Mouse (Mus musculus) heart, embryonic 11.5 days (tissue): ENCODE results near the gene Acss2. TPM values are rescaled to one million over a fixed set of nuclear protein-coding genes. Genes with fewer than 3 reads are reported as not detected.

ENCODE experiments used
- ATAC-seq: fragments of 200-750 bp; cut with Nextera tagmentation; replicated peaks from 2 replicates; pipeline ENCODE4 v1.8.0; 2017; ENCODE audit warnings: moderate library complexity; ENCODE audit not compliant: insufficient number of reproducible peaks, low FRiP score, low TSS enrichment
- H3K27ac ChIP-seq: fragments of 300-500 bp; sonication (generic); 2 replicates; pipeline ENCODE4 v1.5.1; 2014; ENCODE audit warnings: mild to moderate bottlenecking, low read depth, low read length
- H3K27me3 ChIP-seq: fragments of 300-500 bp; sonication (generic); 2 replicates; pipeline ENCODE4 v1.6.1; 2014; ENCODE audit warnings: mild to moderate bottlenecking, low read length, mixed read lengths; ENCODE audit not compliant: control insufficient read depth, insufficient read depth
- H3K36me3 ChIP-seq: fragments of 300-500 bp; sonication (generic); 2 replicates; pipeline ENCODE4 v1.6.1; 2014; ENCODE audit warnings: mild to moderate bottlenecking, low read length, moderate library complexity, mixed read lengths; ENCODE audit not compliant: control insufficient read depth, insufficient read depth
- H3K4me1 ChIP-seq: fragments of 300-500 bp; sonication (generic); 2 replicates; pipeline ENCODE4 v1.6.1; 2014; ENCODE audit warnings: low read length; ENCODE audit not compliant: control insufficient read depth, insufficient read depth
- H3K4me2 ChIP-seq: fragments of 300-500 bp; sonication (generic); 2 replicates; pipeline ENCODE4 v1.6.1; 2014; ENCODE audit warnings: mild to moderate bottlenecking, moderate library complexity
- H3K4me3 ChIP-seq: fragments of 300-500 bp; sonication (generic); 2 replicates; pipeline ENCODE4 v1.5.1; 2014; ENCODE audit warnings: low read depth, low read length
- H3K9ac ChIP-seq: fragments of 300-500 bp; sonication (generic); 2 replicates; pipeline ENCODE4 v1.6.1; 2014; ENCODE audit warnings: mild to moderate bottlenecking, low read depth, low read length, moderate library complexity
- H3K9me3 ChIP-seq: fragments of 300-500 bp; sonication (generic); replicated peaks from 2 replicates; pipeline ENCODE4 v1.6.1; 2016; ENCODE audit warnings: low read length; ENCODE audit not compliant: control insufficient read depth
- WGBS: fragments of 180-500 bp; shearing (Covaris S2); extraction: QIAGEN DNeasy Blood & Tissue Kit; methylation state at CpG from one replicate; pipeline ENCODE4 v1.1.7; 2014; ENCODE audit not compliant: insufficient replicate concordance; 5-methylcytosine and 5-hydroxymethylcytosine counted together
- polyA plus RNA-seq: library from polyadenylated mRNA; unstranded; fragments of >200 nt; fragmentation: Nextera tagmentation; extraction: Ambion mirVana; gene quantifications from 2 replicates; pipeline ENCODE4 v1.2.1, GENCODE M21; 2014

The Acss2 gene
- polyA plus RNA-seq, 1 experiment from 2014 or later: 11.5 TPM

GRCm38 (mm10) chr2:155574700-155575099 lies 57.0 kb downstream of the Acss2 start:
- no peak overlapping the region for H3K9ac ChIP-seq
- H3K4me1 ChIP-seq: no peaks in the 10 kb centered on the region
- no peak overlapping the region for H3K4me2 ChIP-seq
- no peak overlapping the region for H3K4me3 ChIP-seq
- no peak overlapping the region for H3K27ac ChIP-seq
- no peaks in the 10 kb centered on the region for H3K27me3 ChIP-seq
- H3K36me3 ChIP-seq: 0 out of 2 replicates have a peak, but pooled peaks cover 2% of the 10 kb centered on the region
- no peak for ATAC-seq
- H3K9me3 ChIP-seq: no peaks in the 10 kb centered on the region
- WGBS: 86% methylated on average over 4 of the region's 4 CpGs

- Histone ChIP-seq H3K27me3 (no peaks in the 10 kb centered on the region), H3K9ac (no peak overlapping the region), H3K4me1 (no peaks in the 10 kb centered on the region), H3K4me2 (no peak overlapping the region), H3K4me3 (no peak overlapping the region), H3K36me3 (0 out of 2 replicates have a peak, but pooled peaks cover 2% of the 10 kb centered on the region), H3K9me3 (no peaks in the 10 kb centered on the region), H3K27ac (no peak overlapping the region)
- no peak for ATAC-seq
- whole genome bisulfite sequencing: 80% methylated on average over 9 of the region's 9 CpGs
Observed at GRCm38 (mm10) chr2:155576656-155577055, 58.9 kb downstream of the Acss2 start.

DNA sequence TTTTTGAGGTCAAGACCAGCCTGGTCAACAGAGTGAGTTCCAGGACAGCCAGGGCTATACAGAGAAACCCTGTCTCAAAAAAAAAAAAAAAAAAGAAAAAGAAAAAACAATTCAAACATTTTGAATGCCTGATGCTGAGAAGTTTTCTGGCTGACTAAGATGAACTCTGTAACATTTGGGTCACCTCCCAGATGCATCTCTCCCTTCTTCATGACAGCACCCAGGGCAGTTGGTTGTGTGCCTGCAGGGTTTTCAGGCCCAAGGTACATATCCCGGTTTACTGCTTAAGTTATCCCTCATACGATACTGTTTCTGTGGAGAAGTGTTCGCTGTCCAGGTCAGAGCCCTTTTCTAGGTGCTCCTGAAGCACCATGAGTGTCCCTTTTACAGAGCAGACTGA lies 62.6 kb downstream of the Acss2 start:
- 88% methylated on average over 3 of the region's 3 CpGs for WGBS

GRCm38 (mm10) chr2:155582384-155582995 lies 64.7 kb downstream of the Acss2 start:
- 67% methylated on average over 4 of the region's 4 CpGs for WGBS
- Histone ChIP-seq H3K4me1 (no peaks in the 10 kb centered on the region), H3K27ac (no peak overlapping the region), H3K9ac (no peak overlapping the region), H3K9me3 (no peaks in the 10 kb centered on the region), H3K4me3 (no peak overlapping the region), H3K4me2 (no peak overlapping the region), H3K36me3 (no peaks in the 10 kb centered on the region), H3K27me3 (no peaks in the 10 kb centered on the region)
- ATAC-seq: no peak

More for the DNA sequence above, 62.6 kb downstream of the Acss2 start:
- H3K4me2 ChIP-seq: no peak overlapping the region
- H3K9me3 ChIP-seq: no peaks in the 10 kb centered on the region
- no peak for ATAC-seq
- H3K27me3 ChIP-seq: no peaks in the 10 kb centered on the region
- H3K4me3 ChIP-seq: no peak overlapping the region
- no peaks in the 10 kb centered on the region for H3K4me1 ChIP-seq
- H3K9ac ChIP-seq: no peak overlapping the region
- no peak overlapping the region for H3K27ac ChIP-seq
- H3K36me3 ChIP-seq: 0 out of 2 replicates have a peak, but pooled peaks cover under 1% of the 10 kb centered on the region

- H3K4me2 ChIP-seq: no peak overlapping the region
- no peak overlapping the region for H3K27ac ChIP-seq
- no peaks in the 10 kb centered on the region for H3K36me3 ChIP-seq
- H3K4me3 ChIP-seq: no peak overlapping the region
- no peak for ATAC-seq
- H3K9ac ChIP-seq: no peak overlapping the region
- WGBS: 74% methylated on average over 5 of the region's 5 CpGs
- no peaks in the 10 kb centered on the region for H3K9me3 ChIP-seq
- H3K4me1 ChIP-seq: no peaks in the 10 kb centered on the region
- H3K27me3 ChIP-seq: no peaks in the 10 kb centered on the region
Observed at GRCm38 (mm10) chr2:155582996-155583395, 65.2 kb downstream of the Acss2 start.

- Histone ChIP-seq H3K27me3 (no peaks in the 10 kb centered on the region), H3K36me3 (no peaks in the 10 kb centered on the region), H3K4me2 (no peak overlapping the region), H3K9ac (no peak overlapping the region), H3K4me3 (no peak overlapping the region), H3K27ac (no peak overlapping the region), H3K9me3 (no peaks in the 10 kb centered on the region), H3K4me1 (no peaks in the 10 kb centered on the region)
- 48% methylated on average over 5 of the region's 5 CpGs for WGBS
- no peak for ATAC-seq
Observed at GRCm38 (mm10) chr2:155583927-155584530, 66.3 kb downstream of the Acss2 start.

DNA sequence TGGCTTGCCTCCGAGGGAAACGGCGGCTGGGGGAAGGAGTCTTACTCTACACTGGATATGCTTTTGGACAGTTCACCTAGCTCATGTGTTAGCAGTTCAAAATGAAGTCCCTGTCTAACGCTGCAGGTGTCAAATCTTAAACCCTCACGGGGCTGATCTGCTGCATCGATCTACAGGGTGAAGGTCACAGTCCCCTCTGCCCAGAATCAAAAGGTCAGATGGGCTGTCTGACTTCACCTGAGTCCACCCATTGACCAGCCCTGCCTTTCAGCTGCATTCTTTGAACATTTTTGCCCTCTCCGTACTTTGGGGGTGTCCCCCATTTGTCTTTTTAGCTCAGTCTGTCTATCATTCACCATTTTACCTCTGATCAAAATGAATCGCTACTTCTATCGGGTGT lies 67.3 kb downstream of the Acss2 start:
- Histone ChIP-seq H3K4me1 (no peaks in the 10 kb centered on the region), H3K4me2 (no peak overlapping the region), H3K27me3 (no peaks in the 10 kb centered on the region), H3K4me3 (no peak overlapping the region), H3K36me3 (no peaks in the 10 kb centered on the region), H3K9me3 (no peaks in the 10 kb centered on the region), H3K27ac (no peak overlapping the region), H3K9ac (no peak overlapping the region)
- WGBS: 83% methylated on average over 9 of the region's 9 CpGs
- ATAC-seq: no peak

DNA sequence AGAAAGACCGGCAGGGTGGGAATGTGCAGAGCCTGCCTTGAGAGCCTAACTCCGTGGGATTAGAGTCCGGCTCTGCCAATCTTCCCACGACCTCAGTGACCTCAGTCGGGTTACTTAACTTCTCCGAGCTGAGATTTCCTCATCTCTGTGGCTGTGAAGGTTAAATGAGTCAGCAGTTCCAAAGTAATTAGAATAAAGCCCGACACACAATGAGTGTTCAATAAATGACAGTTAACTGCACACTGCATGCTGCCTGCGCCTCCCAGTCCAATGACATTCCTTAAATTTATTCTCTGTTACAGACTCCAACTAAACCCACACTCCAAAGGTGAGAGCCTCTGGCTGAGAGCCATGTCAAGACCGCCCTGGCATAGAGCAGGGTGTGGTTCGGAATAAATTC lies 67.7 kb downstream of the Acss2 start:
- no peaks in the 10 kb centered on the region for H3K27me3 ChIP-seq
- H3K9me3 ChIP-seq: no peaks in the 10 kb centered on the region
- H3K27ac ChIP-seq: no peak overlapping the region
- 65% methylated on average over 10 of the region's 10 CpGs for WGBS
- no peak for ATAC-seq
- H3K4me1 ChIP-seq: no peaks in the 10 kb centered on the region
- no peak overlapping the region for H3K9ac ChIP-seq
- no peak overlapping the region for H3K4me2 ChIP-seq
- no peaks in the 10 kb centered on the region for H3K36me3 ChIP-seq
- no peak overlapping the region for H3K4me3 ChIP-seq

GRCm38 (mm10) chr2:155588136-155588535 lies 70.4 kb downstream of the Acss2 start:
- no peak overlapping the region for H3K27ac ChIP-seq
- WGBS: 72% methylated on average over 3 of the region's 3 CpGs
- H3K9me3 ChIP-seq: no peaks in the 10 kb centered on the region
- H3K4me2 ChIP-seq: no peak overlapping the region
- no peak overlapping the region for H3K4me3 ChIP-seq
- H3K9ac ChIP-seq: no peak overlapping the region
- ATAC-seq: no peak
- H3K4me1 ChIP-seq: peaks cover 10% of the 10 kb centered on the region
- H3K27me3 ChIP-seq: no peaks in the 10 kb centered on the region
- H3K36me3 ChIP-seq: no peaks in the 10 kb centered on the region
